Mouse (Mus musculus) C2C12 (cell line): ENCODE results near the gene Mlst8.

Experiments used
- CTCF ChIP-seq: IDR thresholded peaks from one replicate; pipeline ENCODE4 v1.5.1; 2011; ENCODE audit not compliant: control insufficient read depth, insufficient read depth, insufficient read length
- MYOD1 ChIP-seq: IDR thresholded peaks from one replicate; pipeline ENCODE4 v1.6.1; 2011; ENCODE audit warnings: low read depth; ENCODE audit not compliant: control insufficient read depth, insufficient read length

- no peak for TF ChIP-seq CTCF
- TF ChIP-seq MYOD1, result no peak
Measured at GRCm38 (mm10) chr17:24454756-24455522, 23.9 kb downstream of the Mlst8 start.
